Mouse (Mus musculus) liver, embryonic 12.5 days (tissue): ENCODE measurements around the gene Cox10. TPM values are rescaled to one million over a fixed set of nuclear protein-coding genes. Genes with fewer than 3 reads are reported as not detected.
A peak's percentile ranks its signal among the peaks of the same experiment; 100 is the strongest.

Source experiments
- ATAC-seq: fragments of 200-750 bp; cut with Nextera tagmentation; 2 replicates; pipeline ENCODE4 v1.8.0; 2017; ENCODE audit warnings: moderate number of reproducible peaks, mild to moderate bottlenecking, moderate library complexity
- H3K27ac ChIP-seq: fragments of 300-500 bp; sonication (generic); 2 replicates; pipeline ENCODE4 v1.5.1; 2016; ENCODE audit warnings: mild to moderate bottlenecking
- H3K27me3 ChIP-seq: fragments of 300-500 bp; sonication (generic); replicated peaks from 2 replicates; pipeline ENCODE4 v1.6.1; 2016; ENCODE audit warnings: mild to moderate bottlenecking, moderate library complexity
- H3K36me3 ChIP-seq: fragments of 300-500 bp; sonication (generic); 2 replicates; pipeline ENCODE4 v1.6.1; 2016; ENCODE audit warnings: mild to moderate bottlenecking, moderate library complexity
- H3K4me1 ChIP-seq: fragments of 300-500 bp; sonication (generic); 2 replicates; pipeline ENCODE4 v1.6.1; 2016
- H3K4me2 ChIP-seq: fragments of 300-500 bp; sonication (generic); 2 replicates; pipeline ENCODE4 v1.6.1; 2016; ENCODE audit warnings: mild to moderate bottlenecking, moderate library complexity
- H3K4me3 ChIP-seq: fragments of 300-500 bp; sonication (generic); 2 replicates; pipeline ENCODE4 v1.5.1; 2016; ENCODE audit warnings: mild to moderate bottlenecking, moderate library complexity
- H3K9ac ChIP-seq: fragments of 300-500 bp; sonication (generic); 2 replicates; pipeline ENCODE4 v1.6.1; 2016; ENCODE audit warnings: mild to moderate bottlenecking, moderate library complexity
- H3K9me3 ChIP-seq: fragments of 300-500 bp; sonication (generic); replicated peaks from 2 replicates; pipeline ENCODE4 v1.6.1; 2016; ENCODE audit warnings: mild to moderate bottlenecking, moderate library complexity
- WGBS: fragments of 180-500 bp; shearing (Covaris S2); methylation state at CpG from one replicate; pipeline ENCODE4 v1.1.7; 2016; ENCODE audit not compliant: insufficient replicate concordance; 5-methylcytosine and 5-hydroxymethylcytosine counted together
- polyA plus RNA-seq: library from polyadenylated mRNA; unstranded; fragments of >200 nt; fragmentation: Nextera tagmentation; extraction: Ambion mirVana; gene quantifications from 2 replicates; pipeline ENCODE4 v1.2.1, GENCODE M21; 2016

Gene Cox10
- polyA plus RNA-seq, 1 experiment from 2014 or later, result 13.5 TPM

DNA sequence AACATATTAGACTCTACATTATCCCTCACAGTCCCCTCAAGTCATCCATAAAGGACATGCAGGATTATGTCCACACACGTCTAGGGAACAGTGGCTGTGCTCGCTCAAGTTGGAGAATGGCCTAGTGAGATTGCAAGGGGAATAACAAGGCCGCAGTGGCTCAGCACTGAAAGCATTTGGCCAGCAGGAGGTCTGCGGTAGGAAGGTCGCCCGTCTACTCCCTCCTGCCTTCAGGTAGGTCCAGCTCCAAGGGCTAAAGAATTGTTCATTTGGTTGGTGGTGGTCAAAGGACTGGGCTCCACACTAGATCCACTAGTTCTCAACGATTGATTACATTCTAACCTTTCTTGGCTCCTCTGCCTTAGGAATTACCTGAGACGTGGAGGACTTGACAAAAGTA is 89.0 kb downstream of the Cox10 start:
- H3K4me1 ChIP-seq, result peaks cover 15% of the 10 kb centered on the region
- no peak overlapping the region for H3K4me3 ChIP-seq
- ATAC-seq, result no peak

DNA sequence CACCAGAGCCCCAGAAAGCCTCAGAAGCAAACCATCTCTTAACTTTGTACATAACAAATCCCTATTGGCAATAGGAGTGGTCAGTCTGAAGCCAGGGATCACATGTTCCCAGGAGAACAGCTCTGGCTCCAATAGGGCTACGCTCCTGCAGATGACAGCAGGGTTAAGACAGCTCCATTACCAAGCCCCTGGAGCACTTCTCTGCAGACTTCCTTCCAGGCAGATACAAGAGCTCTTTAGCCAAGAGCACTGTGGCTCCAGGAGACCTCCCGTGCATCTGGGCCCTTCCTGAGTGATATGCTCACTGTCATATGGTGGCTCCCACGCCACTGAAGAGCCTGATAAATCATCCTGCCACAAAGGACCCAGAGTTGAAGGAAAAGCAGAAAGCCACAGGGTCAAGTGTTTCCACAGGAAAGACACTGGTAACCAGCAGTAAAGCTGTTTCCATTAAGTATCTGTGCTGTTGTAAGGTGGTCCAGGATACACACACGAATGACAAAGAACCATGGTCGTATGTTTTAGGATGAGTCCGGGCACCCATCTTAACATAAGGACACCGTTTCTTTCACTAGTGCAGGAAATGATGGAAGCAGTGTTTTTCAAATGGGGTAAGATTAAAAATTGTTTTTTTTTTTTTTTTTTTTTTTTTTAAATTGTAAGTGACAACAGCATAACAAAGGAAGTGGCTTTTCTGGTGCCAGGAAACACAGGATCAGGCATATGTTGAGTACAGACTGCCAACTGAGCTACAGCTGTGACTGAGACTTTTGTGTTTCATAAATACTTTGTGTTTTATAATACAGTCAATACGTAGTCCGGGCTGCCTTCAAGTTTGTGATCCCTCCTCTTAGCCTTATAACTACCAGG is 90.0 kb downstream of the Cox10 start:
- peak; percentile 59 for ATAC-seq
- no peak overlapping the region for H3K4me2 ChIP-seq
- H3K27me3 ChIP-seq, result no peaks in the 10 kb centered on the region
- no peak overlapping the region for H3K9ac ChIP-seq
- no peaks in the 10 kb centered on the region for H3K9me3 ChIP-seq
- 58% methylated on average over 9 of the region's 9 CpGs for WGBS
- peaks cover 24% of the 10 kb centered on the region for H3K4me1 ChIP-seq
- peaks cover 10% of the 10 kb centered on the region for H3K36me3 ChIP-seq
- no peak overlapping the region for H3K4me3 ChIP-seq
- H3K27ac ChIP-seq, result no peak overlapping the region

More for the DNA sequence above, 89.0 kb downstream of the Cox10 start:
- H3K9ac ChIP-seq, result no peak overlapping the region
- no peak overlapping the region for H3K27ac ChIP-seq
- peaks cover 10% of the 10 kb centered on the region for H3K36me3 ChIP-seq
- H3K27me3 ChIP-seq, result no peaks in the 10 kb centered on the region
- H3K4me2 ChIP-seq, result no peak overlapping the region
- WGBS, result 77% methylated on average over 8 of the region's 8 CpGs
- H3K9me3 ChIP-seq, result no peaks in the 10 kb centered on the region

GRCm38 (mm10) chr11:63988031-63988665 is 91.1 kb downstream of the Cox10 start:
- Histone ChIP-seq H3K9ac (no peak overlapping the region), H3K36me3 (peaks cover 10% of the 10 kb centered on the region), H3K4me1 (peaks cover 24% of the 10 kb centered on the region), H3K27ac (0 out of 2 replicates have a peak overlapping the region, but pooled peaks have one; percentile 16), H3K4me2 (no peak overlapping the region), H3K4me3 (no peak overlapping the region), H3K27me3 (no peaks in the 10 kb centered on the region), H3K9me3 (no peaks in the 10 kb centered on the region)
- ATAC-seq, result no peak
- WGBS, result 71% methylated on average over 3 of the region's 3 CpGs

GRCm38 (mm10) chr11:63986710-63987109 is 92.6 kb downstream of the Cox10 start:
- no peak for ATAC-seq
- H3K4me3 ChIP-seq, result no peak overlapping the region
- no peak overlapping the region for H3K4me2 ChIP-seq
- H3K27me3 ChIP-seq, result no peaks in the 10 kb centered on the region
- H3K36me3 ChIP-seq, result peaks cover 4% of the 10 kb centered on the region; the same call in 1 of the 2 replicates
- no peak overlapping the region for H3K27ac ChIP-seq
- 85% methylated on average over 4 of the region's 4 CpGs for WGBS
- peaks cover 24% of the 10 kb centered on the region for H3K4me1 ChIP-seq
- H3K9me3 ChIP-seq, result no peaks in the 10 kb centered on the region
- no peak overlapping the region for H3K9ac ChIP-seq

DNA sequence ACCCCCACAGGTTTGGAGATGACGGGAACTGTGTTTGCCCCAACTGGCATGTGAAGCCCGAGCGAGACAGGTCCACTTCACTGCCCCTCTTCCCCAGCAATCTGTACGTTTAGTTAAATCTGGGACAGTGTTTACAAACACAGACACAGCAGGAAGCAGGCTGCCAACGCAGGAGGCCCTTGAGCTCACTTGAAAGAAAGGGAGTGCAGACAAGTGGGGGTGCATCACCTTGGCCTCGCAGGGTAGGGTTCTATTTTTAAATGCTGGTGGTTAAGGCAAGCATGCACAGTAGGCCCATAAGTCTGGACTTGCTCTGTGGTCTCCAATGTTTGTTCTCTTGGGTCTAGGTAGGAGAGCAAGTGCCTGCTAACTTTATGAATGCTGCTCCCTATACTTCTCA is 93.8 kb downstream of the Cox10 start:
- no peaks in the 10 kb centered on the region for H3K27me3 ChIP-seq
- peaks cover 24% of the 10 kb centered on the region for H3K4me1 ChIP-seq
- 62% methylated on average over 6 of the region's 6 CpGs for WGBS
- no peak overlapping the region for H3K4me3 ChIP-seq
- ATAC-seq, result no peak
- no peaks in the 10 kb centered on the region for H3K36me3 ChIP-seq
- no peak overlapping the region for H3K27ac ChIP-seq
- H3K4me2 ChIP-seq, result no peak overlapping the region
- no peak overlapping the region for H3K9ac ChIP-seq
- H3K9me3 ChIP-seq, result no peaks in the 10 kb centered on the region

DNA sequence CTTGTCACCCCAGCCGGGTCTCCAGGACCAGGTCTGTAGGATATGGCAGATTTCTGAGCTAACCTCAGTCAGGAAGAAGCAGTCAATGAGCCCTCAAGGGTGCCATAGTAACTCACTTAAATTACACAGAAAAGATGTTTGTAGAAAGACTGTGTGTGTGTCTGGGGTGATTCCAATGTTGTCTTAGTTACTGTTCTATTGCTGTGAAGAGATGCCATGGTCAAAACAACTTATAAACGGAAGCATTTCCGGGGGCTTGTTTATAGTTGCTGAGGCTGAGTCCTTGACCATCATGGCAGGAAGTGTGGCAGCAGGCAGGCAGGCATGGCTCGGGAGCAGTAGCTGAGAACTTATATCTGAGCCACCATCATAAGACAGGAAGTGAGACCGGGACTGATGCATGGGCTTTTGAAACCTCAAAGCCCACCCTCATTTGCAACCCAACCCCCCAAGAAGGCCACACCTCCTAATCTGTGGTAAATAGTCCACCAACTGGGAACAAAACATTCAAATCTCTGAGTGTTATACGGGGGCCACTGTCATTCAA is 94.6 kb downstream of the Cox10 start:
- Histone ChIP-seq H3K9me3 (no peaks in the 10 kb centered on the region), H3K4me2 (no peak overlapping the region), H3K4me1 (peaks cover 24% of the 10 kb centered on the region), H3K4me3 (no peak overlapping the region), H3K36me3 (no peaks in the 10 kb centered on the region), H3K9ac (no peak overlapping the region), H3K27ac (no peak overlapping the region), H3K27me3 (no peaks in the 10 kb centered on the region)
- ATAC-seq, result no peak
- 27% methylated on average over 6 of the region's 6 CpGs for WGBS

- Histone ChIP-seq H3K9ac (no peak overlapping the region), H3K9me3 (no peaks in the 10 kb centered on the region), H3K4me1 (peaks cover 14% of the 10 kb centered on the region; the same call in 1 of the 2 replicates), H3K27me3 (no peaks in the 10 kb centered on the region), H3K36me3 (peaks cover 24% of the 10 kb centered on the region), H3K4me3 (no peak overlapping the region), H3K27ac (no peak overlapping the region), H3K4me2 (no peak overlapping the region)
- ATAC-seq, result no peak
- WGBS, result 80% methylated on average over 2 of the region's 2 CpGs
These were observed 101.5 kb downstream of the Cox10 start for GRCm38 (mm10) chr11:63977741-63978140.

GRCm38 (mm10) chr11:63976775-63977174 is 102.5 kb downstream of the Cox10 start:
- no peak overlapping the region for H3K4me3 ChIP-seq
- H3K27ac ChIP-seq, result no peak overlapping the region
- peaks cover 14% of the 10 kb centered on the region; the same call in 1 of the 2 replicates for H3K4me1 ChIP-seq
- 79% methylated on average over 2 of the region's 2 CpGs for WGBS
- H3K36me3 ChIP-seq, result peaks cover 26% of the 10 kb centered on the region
- H3K9ac ChIP-seq, result no peak overlapping the region
- H3K27me3 ChIP-seq, result no peaks in the 10 kb centered on the region
- H3K9me3 ChIP-seq, result no peaks in the 10 kb centered on the region
- H3K4me2 ChIP-seq, result no peak overlapping the region
- ATAC-seq, result no peak

GRCm38 (mm10) chr11:63975260-63975899 is 103.9 kb downstream of the Cox10 start:
- H3K4me2 ChIP-seq, result no peak overlapping the region
- H3K9ac ChIP-seq, result no peak overlapping the region
- peaks cover 28% of the 10 kb centered on the region for H3K36me3 ChIP-seq
- ATAC-seq, result no peak
- 0 out of 2 replicates have a peak overlapping the region, but pooled peaks have one; percentile 15 for H3K27ac ChIP-seq
- H3K9me3 ChIP-seq, result no peaks in the 10 kb centered on the region
- peaks cover 26% of the 10 kb centered on the region for H3K4me1 ChIP-seq
- 53% methylated on average over 13 of the region's 13 CpGs for WGBS
- H3K4me3 ChIP-seq, result no peak overlapping the region
- H3K27me3 ChIP-seq, result no peaks in the 10 kb centered on the region

DNA sequence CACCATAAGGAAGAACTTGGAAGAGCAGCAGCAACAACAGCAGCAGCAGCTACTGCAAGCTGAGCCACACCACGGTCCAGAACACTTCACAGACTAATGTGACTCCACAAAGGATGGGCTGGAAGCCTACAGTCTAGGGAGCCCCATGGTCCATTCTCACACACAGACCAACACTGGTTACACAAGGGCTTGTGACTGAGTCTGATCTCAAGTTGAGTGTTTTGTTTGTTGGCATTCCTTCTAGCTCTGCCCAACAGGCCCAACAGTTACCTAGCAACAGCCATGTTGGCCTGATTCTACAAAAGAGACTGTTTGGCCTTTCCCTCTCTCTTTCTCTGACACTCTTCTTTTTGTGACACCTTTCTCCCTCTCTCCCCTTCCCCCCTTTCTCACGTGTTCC is 105.3 kb downstream of the Cox10 start:
- Histone ChIP-seq H3K27me3 (no peaks in the 10 kb centered on the region), H3K36me3 (peaks cover 28% of the 10 kb centered on the region), H3K4me1 (peaks cover 40% of the 10 kb centered on the region), H3K4me3 (no peak overlapping the region), H3K4me2 (no peak overlapping the region), H3K9me3 (no peaks in the 10 kb centered on the region), H3K9ac (no peak overlapping the region), H3K27ac (no peak overlapping the region)
- WGBS, result 75% methylated on average over 2 of the region's 2 CpGs
- ATAC-seq, result no peak

DNA sequence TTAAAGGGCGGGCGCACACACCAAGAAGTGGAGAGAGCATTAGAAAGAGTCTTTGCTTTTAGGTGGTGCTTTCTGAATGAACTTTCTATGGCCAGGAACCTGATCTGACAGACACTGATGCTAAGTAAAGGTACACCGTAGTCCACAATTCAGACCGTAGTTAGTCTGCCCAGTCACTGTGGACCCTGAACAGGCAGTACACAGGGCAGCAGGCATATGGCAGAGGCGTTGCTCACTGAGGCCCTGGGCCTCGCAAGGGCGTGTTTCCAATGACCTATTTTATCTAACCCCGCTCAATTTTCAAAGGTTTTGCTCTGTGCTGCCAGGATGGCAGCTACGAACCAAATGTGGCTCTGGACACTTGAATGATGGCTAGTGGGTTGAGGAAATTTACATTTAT is 107.8 kb downstream of the Cox10 start:
- no peaks in the 10 kb centered on the region for H3K9me3 ChIP-seq
- H3K9ac ChIP-seq, result no peak overlapping the region
- H3K4me1 ChIP-seq, result peaks cover 62% of the 10 kb centered on the region
- no peak for ATAC-seq
- no peak overlapping the region for H3K4me2 ChIP-seq
- no peaks in the 10 kb centered on the region for H3K27me3 ChIP-seq
- 81% methylated on average over 9 of the region's 9 CpGs for WGBS
- no peak overlapping the region for H3K4me3 ChIP-seq
- no peak overlapping the region for H3K27ac ChIP-seq
- peaks cover 29% of the 10 kb centered on the region for H3K36me3 ChIP-seq

GRCm38 (mm10) chr11:63970818-63971217 is 108.5 kb downstream of the Cox10 start:
- H3K27me3 ChIP-seq, result no peaks in the 10 kb centered on the region
- no peak overlapping the region for H3K4me3 ChIP-seq
- H3K27ac ChIP-seq, result no peak overlapping the region
- no peaks in the 10 kb centered on the region for H3K9me3 ChIP-seq
- no peak overlapping the region for H3K4me2 ChIP-seq
- H3K4me1 ChIP-seq, result peaks cover 62% of the 10 kb centered on the region
- 84% methylated on average over 6 of the region's 6 CpGs for whole genome bisulfite sequencing
- peaks cover 28% of the 10 kb centered on the region for H3K36me3 ChIP-seq
- ATAC-seq, result no peak
- no peak overlapping the region for H3K9ac ChIP-seq
